Mouse (Mus musculus) urinary bladder, postnatal 25 days (tissue): ENCODE results near the gene Rasa3.

Experiments
- DNase-seq: peaks from one replicate; pipeline ENCODE4 v3.0.0; 2022; ENCODE audit warnings: low spot score

Rasa3 gene

DNA sequence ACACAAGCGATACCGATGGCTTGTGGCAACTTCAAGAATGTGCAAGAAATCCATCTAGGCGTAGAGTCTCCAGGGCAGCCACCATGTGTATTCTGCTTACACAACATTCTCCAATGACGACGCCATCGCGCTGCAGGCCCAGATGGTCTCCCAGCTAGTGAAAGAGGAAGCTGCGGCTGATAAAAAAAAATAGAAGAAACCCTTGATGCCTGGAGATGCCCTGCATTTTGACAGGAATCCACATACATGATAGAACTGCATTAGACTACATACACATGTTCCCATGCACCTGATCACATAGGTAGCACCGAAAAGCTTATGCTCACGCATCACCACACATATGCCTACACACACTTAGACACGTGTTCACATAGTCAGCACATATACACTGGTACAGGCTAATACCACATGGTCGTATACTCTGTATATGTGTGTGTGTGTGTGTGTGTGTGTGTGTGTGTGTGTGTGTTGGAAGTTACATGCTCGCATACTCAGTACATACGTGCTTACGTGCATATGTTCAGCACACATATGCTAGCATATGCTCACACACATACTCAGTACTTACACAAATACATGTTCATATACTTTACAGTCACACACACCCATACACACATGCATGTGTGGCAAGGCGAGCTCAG lies 8.4 kb upstream of the Rasa3 start:
- DNase-seq, result no peak

DNA sequence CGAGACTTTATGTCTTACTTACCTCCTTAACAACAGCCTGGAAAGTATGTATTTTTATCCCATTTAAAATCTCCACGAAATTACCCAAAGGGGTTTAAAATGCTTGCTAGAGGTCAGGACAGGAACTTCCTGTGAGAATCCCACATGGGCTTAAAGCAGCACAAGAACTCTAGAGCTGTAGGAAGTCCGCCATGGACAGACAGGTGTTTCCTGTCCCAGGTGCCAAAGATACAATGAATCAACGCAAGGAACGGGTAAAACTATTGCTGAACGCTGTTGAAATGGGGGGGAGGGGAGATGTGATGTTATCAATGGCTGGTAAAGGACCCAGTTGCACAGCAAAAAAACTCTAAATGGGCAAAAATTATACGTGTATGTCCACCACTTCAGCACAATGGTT lies 6.7 kb upstream of the Rasa3 start:
- no peak for DNase-seq

DNA sequence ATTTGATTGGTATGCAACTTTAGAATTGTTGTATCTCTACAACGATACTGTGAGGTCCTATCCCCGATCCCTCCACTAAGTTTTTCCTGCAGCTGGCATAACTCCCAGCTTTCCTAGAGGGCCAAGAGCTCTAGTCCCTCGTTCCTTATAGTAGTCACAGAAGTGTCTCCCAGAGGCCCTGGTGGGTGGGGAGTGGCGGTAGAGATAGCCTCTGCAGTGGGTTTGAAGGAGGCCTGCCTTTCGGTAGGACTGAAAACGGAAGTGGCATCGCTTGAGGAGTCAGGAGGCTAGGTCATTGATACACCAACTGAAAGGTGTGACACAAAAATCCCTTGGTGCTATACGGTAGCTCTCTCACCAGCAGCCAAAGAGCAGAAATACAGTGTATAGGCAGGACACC lies 779 bp upstream of the Rasa3 start:
- no peak for DNase-seq

DNA sequence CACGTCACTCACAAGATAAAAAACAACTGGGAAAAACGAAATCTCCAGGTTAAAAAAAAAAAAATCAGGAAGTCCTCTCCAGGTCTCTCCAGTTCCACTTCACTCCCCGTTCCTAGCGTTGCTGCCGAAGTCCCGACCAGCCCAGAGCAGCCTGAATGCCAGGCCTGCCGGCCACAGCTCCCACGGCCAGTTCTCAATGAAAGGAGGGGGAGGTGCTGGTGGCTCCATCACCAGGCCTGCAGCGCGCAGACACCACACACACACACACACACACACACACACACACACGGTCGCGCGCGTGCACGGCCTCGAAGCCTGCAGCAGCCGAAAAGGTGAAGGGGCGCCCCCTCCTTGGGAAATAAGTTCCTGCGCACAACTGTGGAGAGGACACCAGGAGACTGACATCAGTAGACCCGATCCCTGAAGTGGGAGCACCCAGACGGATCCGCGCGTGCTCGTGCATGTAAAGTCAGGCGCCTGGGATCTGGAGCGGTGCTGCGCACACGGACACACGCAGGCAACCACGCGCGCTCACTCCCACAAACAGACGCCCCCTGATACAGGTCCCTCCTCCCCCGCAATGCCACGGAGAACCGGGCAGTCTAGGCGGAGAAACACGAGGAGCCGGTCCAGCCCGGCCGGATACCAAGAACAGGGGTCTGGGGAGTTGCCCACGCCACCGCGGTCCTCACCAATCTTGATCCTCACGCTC lies 546 bp downstream of the Rasa3 start:
- DNase-seq, result peak; percentile 60

DNA sequence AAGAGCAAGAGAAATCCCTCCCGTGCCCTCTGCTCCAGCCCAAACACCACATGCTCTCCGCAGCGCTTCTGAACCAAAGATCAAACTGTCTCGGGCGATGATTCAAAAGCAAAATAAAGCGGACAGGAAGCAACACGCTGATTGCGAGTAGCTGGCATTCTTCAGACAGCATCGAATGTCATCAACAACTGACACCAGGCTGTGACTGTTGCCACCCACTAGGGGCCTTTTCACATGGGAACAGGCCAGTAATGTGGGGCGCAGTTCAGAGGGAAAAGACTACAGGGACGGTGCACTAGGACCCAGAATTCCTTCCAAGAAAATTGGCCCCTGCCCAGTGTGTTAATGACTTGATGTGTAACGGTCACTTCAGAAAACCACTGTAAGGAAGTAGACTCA lies 1.1 kb downstream of the Rasa3 start:
- peak; percentile 51 for DNase-seq

DNA sequence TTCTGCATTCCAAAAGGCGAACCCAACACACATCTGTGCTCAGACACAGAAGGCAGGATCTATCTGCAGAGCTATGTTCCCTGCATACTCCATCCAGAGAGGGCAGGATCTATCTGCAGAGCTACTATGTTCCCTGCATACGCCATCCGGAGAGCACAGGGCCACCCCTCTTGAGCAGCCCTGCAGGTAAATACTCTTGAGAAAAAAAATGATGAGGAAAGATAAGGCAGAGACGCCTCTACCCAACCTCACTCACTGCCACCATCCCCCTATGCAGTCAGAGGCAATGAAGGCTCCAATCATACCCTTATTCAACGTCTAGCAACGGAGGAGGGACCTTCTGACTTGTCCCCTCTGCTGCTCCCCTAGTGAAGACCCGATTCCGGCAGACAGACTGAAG lies 1.9 kb downstream of the Rasa3 start:
- no peak for DNase-seq

DNA sequence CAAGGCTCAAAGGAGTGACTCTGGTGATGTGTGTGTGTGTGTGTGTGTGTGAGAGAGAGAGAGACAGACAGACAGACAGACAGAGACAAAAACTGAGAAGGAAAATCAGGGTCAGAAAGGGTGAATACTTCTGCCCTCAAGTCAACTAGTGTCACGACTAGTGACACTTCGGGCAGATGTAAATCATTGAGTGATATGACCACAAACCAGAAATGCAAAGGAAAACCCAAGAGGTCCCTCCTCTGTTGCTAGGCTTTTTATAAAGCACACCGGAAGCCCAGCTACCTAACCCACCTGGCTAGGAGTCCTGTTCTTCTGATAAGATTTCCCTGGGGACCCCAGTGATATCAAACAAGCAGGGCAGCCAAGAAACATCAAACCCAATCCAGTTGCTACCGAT lies 2.3 kb downstream of the Rasa3 start:
- DNase-seq, result no peak

DNA sequence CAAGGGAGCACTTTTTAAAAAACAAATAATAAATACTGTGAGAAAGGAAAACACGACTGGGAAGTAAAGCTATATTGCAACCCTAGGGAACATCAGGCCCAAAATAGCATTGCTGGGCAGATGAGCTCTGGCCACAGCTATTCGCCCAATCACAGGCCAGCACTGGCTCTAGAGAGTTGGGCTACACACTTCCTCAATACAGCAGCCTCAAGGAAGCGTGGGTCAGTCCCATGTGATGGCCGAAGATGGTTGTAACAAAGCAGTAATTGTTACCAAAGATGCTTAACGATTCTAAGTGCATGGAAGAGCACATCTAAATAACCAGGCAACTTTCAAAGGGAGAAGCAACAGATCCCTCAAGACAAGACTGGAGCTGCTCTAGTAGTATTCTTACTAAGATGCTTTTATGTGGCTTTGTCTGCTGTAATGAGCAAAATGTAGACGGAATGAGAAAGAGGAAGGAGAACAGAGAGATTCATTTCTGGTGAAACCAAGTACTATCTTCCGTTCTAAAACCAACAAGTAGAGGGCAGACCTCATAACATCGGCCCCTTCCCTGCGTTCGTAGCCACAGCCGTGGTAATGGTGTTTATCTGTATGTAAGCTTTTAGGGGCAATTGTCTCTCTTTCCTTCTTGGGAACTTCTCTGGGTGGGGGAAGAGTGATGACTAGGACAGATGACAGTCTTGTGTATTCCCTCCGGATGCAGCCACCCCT lies 3.0 kb downstream of the Rasa3 start:
- DNase-seq, result no peak

DNA sequence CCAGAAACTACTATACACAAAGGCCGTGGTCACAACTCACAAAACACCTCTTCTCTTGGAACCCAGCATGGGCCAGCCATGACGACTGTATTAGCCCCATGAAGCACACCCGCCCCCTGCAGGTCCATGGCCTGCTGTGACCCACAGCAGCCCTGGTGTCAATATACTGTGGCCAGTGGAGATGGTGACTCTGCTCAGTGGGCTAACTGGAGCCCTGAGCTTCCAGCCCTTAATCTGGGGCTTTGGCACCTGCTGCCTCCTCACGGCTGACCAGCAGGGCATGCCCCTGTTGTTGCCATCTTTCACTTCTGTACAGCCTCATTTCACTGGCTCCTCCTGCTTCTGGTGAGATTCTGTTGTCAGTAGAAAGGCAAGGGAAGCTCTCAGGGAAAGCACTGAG lies 4.2 kb downstream of the Rasa3 start:
- no peak for DNase-seq

DNA sequence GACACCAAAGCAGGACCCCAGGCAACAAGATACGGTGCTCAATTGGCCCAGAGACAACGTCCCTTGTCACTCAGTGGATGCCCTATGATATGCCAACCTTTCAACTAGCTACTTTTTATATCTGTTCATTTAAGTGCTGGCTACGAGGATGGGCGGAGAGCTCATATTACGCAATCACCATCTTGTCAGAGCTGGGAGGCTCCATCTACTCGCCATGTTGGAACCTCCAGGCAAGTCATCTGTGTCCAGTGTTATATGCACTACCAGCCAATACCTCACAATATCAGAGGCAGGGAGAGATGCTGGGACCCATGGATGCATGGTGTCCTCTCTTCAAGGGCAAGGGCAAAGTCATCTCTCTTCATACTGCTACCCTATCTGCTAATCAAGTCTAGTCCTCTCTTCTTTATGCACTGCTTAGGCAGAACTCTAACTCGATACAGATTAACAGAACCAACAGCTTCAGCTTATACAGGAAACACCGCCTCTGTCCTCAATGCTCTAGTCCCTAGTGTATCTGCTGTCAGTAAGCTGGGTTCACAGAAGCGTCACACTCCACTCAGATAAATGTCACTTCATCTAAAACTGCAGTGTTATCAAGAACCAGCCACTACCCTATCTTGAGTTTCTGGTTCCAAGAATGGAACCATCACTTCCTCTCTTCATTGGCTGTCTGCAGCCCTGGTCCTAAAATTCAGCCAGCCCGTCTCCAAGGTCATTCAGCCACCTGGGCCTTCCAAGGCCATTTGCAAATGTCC lies 6.0 kb downstream of the Rasa3 start:
- no peak for DNase-seq

DNA sequence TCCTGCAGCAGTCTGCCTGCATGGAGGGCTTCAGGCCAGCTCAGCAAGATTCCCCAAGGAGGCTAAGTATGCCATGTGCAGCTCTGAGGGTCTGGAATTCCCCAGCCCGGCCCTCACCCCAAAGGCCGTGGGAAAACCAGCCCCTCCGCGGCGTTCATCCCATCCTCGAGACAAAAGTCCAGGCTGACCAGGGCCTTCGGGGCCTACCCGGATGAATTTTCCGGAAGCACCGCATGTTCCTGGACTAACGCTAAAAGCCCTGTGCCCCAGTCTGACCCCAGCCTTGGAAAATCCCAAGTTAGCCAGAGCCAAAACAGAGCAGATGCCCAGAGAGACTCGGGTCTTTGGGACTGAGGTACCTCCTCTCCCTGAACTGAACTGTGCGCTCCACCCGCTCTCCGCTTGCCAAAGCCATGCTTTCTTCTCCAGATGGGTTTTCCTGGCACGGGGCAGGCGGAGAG lies 7.4 kb downstream of the Rasa3 start:
- no peak for DNase-seq

DNA sequence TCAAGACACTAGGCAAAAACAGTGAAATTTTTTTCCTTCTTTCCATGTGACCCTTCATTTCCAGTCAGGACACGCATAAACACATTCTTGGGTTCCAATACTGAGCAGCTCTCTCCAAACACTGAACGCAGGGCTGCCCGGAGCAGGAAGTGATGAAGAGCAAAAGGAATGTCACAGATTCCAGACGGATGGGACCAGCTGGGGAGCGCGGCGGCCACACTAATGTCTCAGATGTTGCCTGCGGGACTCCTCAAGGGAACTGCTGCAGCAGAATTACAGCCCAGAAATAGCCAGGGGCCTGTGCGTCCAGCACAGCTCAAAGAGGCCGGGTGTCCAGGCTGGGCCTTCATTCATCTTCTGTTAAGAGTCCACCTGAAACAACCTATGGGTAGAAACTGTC lies 9.0 kb downstream of the Rasa3 start:
- peak; percentile 38 for DNase-seq

DNA sequence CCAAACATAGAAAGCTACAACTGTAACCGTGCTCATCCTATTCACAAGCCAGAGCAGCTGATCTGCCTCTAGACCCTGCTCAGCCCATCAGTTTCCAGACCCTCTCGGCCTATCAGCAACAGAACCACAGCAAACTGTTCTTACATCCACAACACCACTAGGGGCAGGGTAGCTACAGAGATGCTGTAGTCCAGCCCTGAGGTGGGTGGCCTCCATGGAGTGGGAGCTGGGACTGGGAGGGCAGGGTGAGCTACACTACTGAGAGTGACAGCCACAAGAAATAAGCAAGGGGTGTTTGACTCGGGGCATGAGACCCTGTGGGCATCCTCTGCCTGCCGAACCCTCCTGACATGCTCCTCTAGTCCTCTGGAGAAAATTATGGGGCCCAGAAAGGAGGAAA lies 9.5 kb downstream of the Rasa3 start:
- no peak for DNase-seq

DNA sequence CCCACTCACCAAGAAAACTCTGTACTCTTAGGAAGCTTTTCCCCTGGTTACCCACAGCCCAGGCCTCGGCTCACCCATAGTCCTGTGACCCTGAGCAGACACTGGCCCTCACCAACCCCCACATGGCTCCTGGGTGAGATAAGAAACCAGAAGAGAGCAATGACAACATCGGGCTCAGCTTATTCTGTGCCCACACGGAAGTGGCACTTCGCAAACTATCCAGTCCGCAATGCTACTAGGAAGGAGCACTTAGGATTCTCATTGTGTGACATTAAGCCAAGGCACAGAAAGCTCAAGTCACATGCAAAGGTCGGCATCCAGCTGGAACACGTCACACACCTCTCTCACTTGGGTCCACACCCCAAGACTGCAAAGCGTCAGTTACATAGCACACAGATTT lies 11.5 kb downstream of the Rasa3 start:
- no peak for DNase-seq

DNA sequence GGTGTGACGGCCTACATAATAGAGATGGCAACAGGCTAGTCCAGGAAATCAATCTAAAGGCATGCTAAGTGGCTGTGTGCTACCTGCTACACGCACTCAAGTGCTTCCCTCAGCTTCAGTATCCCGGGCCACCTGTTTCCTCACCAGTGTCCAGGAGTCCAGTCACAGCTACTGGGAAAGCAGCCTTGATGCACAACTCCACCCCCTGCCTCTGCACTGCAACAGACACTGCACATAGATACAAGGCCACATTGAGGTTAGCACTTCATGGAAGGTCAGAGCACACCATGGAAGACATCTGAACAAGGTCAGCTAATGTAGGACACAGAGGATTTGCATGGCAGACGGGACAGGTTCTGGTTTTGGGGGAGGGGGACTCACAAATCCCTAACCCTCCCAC lies 11.9 kb downstream of the Rasa3 start:
- DNase-seq, result no peak

DNA sequence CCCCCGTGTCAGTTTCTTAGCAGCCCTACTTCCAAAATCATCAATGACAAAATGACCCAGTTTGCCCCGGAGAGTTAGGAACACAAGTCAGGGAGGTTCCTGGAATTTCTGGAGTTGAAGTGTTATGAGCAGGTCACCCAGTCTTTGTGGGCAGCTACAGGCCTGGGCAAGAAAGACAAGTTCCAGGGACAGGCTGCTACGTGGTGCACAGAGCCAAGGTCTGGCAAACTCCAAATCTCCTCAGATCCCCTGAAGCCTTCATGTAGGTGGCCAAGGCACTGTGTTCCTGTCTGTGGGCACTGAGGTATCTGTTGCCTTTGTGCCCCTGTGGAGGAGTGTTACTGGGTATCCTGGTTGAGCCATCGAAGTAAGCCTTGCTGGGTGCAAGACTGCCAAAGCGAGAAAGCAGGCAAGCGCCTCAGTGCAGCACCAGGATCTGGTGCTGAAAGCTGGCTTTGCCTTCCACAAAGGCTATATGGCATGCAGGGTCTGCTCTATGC lies 12.6 kb downstream of the Rasa3 start:
- no peak for DNase-seq

DNA sequence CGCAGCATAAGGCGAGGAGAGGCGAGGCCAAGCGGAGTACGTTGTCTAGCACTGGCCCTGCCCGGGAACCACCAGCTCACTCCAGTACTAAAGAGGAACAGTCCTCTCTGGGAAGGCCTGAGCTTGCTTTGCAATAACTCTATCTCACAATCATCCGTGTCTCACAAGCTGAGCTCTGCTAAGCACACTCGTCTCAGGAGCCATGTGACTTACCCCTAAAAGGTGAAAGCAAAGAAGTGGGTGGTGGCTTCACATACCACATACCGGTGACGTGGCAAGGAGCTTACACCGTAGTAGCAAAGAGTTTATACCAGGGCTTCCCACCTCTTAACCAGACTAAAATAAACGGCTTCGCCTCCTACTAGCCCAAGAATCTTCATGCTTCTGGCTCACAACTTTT lies 17.1 kb downstream of the Rasa3 start:
- DNase-seq, result no peak

DNA sequence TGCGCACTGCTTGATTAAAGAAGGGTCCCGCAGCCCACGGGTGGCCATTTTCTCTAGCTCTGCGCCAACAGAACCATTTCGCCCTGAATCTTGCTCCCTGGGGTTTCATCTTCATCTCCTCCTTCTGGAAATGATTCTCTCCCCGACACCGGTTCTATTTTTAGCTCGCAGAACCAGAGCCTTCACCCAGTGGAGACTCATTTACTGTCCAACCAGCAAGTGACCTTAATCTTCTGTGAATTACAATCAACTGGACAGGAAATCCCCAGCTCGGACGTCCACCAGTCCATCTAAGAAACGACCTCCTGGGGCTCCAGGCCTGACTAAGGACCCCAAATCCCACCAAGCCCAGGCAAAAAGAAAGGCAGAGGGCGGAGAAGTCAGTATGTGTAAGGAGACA lies 19.9 kb downstream of the Rasa3 start:
- no peak for DNase-seq

DNA sequence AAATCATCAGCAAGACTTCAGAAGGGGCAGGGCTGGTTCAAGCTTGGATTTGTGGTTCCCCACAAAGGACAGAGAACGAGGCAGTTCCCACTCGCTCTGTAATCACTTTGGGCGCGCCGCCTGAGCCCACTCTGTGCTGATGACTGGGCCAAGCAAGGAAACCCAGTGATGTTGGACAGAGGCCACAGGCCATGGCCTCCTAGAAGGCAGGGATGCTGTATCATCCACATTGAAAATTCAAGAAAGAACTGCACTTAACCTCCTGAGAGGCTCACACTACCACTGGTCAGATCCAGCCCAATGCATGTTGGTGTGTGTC lies 22.4 kb downstream of the Rasa3 start:
- no peak for DNase-seq

DNA sequence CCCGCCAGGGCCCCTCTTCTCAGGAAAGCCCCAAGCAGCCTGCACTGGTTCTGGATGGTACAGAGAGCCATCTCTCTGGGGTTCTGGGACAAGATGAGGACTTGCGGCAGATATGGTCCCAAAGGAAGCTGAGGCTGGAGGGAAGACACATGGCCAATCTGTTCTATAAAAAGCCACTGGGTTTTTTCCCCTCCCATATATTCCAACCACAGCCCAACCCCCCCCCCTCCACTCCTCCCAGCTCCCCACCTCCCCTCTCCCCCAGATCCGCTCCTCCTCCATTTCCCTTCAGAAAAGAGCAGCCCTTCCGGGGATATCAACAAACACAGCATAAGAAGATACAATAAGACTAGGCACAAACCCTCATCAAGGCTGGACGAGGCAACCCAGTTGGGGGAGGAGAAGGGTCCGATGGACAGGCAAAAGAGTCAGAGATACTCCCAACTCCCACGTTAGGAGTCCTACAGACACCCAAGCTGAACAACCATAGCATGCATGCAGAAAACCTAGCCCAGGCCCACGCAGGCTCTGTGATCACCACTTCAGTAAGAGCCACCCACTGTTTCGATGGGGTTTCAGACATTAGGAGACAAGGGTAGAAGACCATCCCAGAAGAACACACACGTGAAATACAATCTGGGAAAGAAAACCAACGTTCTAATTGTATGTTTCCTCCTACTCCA lies 22.9 kb downstream of the Rasa3 start:
- no peak for DNase-seq

DNA sequence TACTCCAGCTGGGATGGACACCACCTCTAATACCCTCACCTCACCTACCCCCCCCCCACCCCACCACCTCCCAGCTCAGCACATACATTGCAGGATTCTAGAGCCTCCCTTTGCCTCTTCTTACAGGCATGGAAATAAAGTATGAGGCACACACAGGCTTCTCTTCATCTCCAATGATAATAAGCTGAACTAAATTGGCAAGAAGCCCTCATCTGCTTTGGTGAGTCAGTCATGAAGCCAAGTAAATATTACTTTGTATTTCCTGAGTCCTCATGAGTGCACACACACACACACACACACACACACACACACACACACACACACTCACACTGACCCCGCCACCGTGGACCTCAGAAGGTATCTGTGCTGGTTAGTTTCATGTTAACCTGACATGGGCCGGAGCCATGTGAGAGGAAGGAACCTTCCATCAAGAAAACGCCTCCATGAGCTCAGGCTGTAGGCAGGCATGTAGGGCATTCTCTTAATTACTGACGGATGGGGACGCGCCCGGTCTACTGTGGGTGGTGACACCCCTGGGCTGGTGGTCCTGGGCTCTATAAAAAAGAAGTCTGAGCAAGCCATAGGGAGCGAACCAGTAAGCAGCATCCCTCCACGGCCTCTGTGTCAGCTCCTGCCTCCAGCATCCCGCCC lies 26.7 kb downstream of the Rasa3 start:
- DNase-seq, result no peak

DNA sequence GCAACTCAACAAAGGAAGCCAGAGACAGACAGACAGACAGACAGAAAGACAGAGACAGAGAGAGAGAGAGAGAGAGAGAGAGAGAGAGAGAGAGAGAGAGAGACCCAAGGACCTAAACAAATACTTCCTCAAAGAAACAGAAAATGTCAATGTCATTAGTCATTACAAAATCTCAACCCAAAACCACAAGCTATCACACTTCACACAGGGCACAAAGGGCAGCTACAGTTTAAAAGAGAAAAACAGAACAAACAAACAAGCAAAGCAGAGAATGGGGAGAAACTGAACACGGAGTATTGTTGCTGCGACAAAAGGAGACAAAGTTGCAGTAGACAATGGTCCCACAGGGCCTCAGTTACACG lies 28.3 kb downstream of the Rasa3 start:
- no peak for DNase-seq
